Mouse (Mus musculus) forebrain, embryonic 16.5 days (tissue): ENCODE data around the gene Pdzd2. TPM values are rescaled to one million over a fixed set of nuclear protein-coding genes. Genes with fewer than 3 reads are reported as not detected.

Experiments used
- ATAC-seq: fragments of 200-750 bp; cut with Nextera tagmentation; 2 replicates; pipeline ENCODE4 v1.8.0; 2017; ENCODE audit warnings: mild to moderate bottlenecking, moderate library complexity
- H3K27ac ChIP-seq: fragments of 300-500 bp; sonication (generic); 2 replicates; pipeline ENCODE4 v1.5.1; 2014; ENCODE audit warnings: low read length, control low read depth
- H3K27me3 ChIP-seq: fragments of 300-500 bp; sonication (generic); replicated peaks from 2 replicates; pipeline ENCODE4 v1.6.1; 2014; ENCODE audit warnings: low read length; ENCODE audit not compliant: control insufficient read depth, insufficient read depth
- H3K36me3 ChIP-seq: fragments of 300-500 bp; sonication (generic); 2 replicates; pipeline ENCODE4 v1.6.1; 2014; ENCODE audit not compliant: control insufficient read depth, insufficient read depth
- H3K4me1 ChIP-seq: fragments of 300-500 bp; sonication (generic); replicated peaks from 2 replicates; pipeline ENCODE4 v1.6.1; 2014; ENCODE audit warnings: low read length; ENCODE audit not compliant: control insufficient read depth, insufficient read depth
- H3K4me2 ChIP-seq: fragments of 300-500 bp; sonication (generic); 2 replicates; pipeline ENCODE4 v1.6.1; 2014; ENCODE audit warnings: mild to moderate bottlenecking, low read length, control low read depth
- H3K4me3 ChIP-seq: fragments of 300-500 bp; sonication (generic); replicated peaks from 2 replicates; pipeline ENCODE4 v1.5.1; 2014; ENCODE audit warnings: mild to moderate bottlenecking, low read length, control low read depth
- H3K9ac ChIP-seq: fragments of 300-500 bp; sonication (generic); replicated peaks from 2 replicates; pipeline ENCODE4 v1.6.1; 2014; ENCODE audit warnings: low read depth, low read length, control low read depth
- H3K9me3 ChIP-seq: fragments of 300-500 bp; sonication (generic); 2 replicates; pipeline ENCODE4 v1.6.1; 2016; ENCODE audit warnings: low read length; ENCODE audit not compliant: control insufficient read depth
- WGBS: fragments of 180-500 bp; shearing (Covaris S2); extraction: QIAGEN DNeasy Blood & Tissue Kit; methylation state at CpG from one replicate; pipeline ENCODE4 v1.1.7; 2014; 5-methylcytosine and 5-hydroxymethylcytosine counted together
- microRNA-seq: library from miRNA; unstranded; fragments of <30 nt; microRNA quantifications from one replicate; pipeline ENCODE4, GENCODE M21; 2017
- polyA plus RNA-seq: library from polyadenylated mRNA; unstranded; fragments of >200 nt; fragmentation: Nextera tagmentation; extraction: Ambion mirVana; gene quantifications from 2 replicates; pipeline ENCODE4 v1.2.1, GENCODE M21; 2015

Gene Pdzd2
- polyA plus RNA-seq, 1 experiment from 2014 or later: 8.1 TPM

GRCm38 (mm10) chr15:12314584-12314983, 425.1 kb downstream of the Pdzd2 start:
- H3K36me3 ChIP-seq: no peaks in the 10 kb centered on the region
- no peak overlapping the region for H3K27ac ChIP-seq
- no peak for ATAC-seq
- H3K9ac ChIP-seq: no peak overlapping the region
- WGBS: 87% methylated on average over 5 of the region's 5 CpGs
- H3K4me1 ChIP-seq: no peaks in the 10 kb centered on the region
- no peaks in the 10 kb centered on the region for H3K27me3 ChIP-seq
- H3K4me2 ChIP-seq: no peak overlapping the region
- H3K9me3 ChIP-seq: no peaks in the 10 kb centered on the region
- no peak overlapping the region for H3K4me3 ChIP-seq

- Histone ChIP-seq H3K4me1 (no peaks in the 10 kb centered on the region), H3K36me3 (no peaks in the 10 kb centered on the region), H3K9ac (no peak overlapping the region), H3K4me2 (no peak overlapping the region), H3K27me3 (no peaks in the 10 kb centered on the region), H3K9me3 (no peaks in the 10 kb centered on the region), H3K27ac (no peak overlapping the region), H3K4me3 (no peak overlapping the region)
- no peak for ATAC-seq
- 48% methylated on average over 1 of the region's 1 CpGs for WGBS
Observed at GRCm38 (mm10) chr15:12313255-12313654, 426.5 kb downstream of the Pdzd2 start.

GRCm38 (mm10) chr15:12311465-12311864, 428.3 kb downstream of the Pdzd2 start:
- no peaks in the 10 kb centered on the region for H3K9me3 ChIP-seq
- no peak overlapping the region for H3K4me2 ChIP-seq
- no peak overlapping the region for H3K27ac ChIP-seq
- ATAC-seq: no peak
- no peaks in the 10 kb centered on the region for H3K4me1 ChIP-seq
- no peak overlapping the region for H3K4me3 ChIP-seq
- no peak overlapping the region for H3K9ac ChIP-seq
- H3K36me3 ChIP-seq: no peaks in the 10 kb centered on the region
- 90% methylated on average over 7 of the region's 7 CpGs for WGBS
- no peaks in the 10 kb centered on the region for H3K27me3 ChIP-seq

GRCm38 (mm10) chr15:12310676-12311075, 429.0 kb downstream of the Pdzd2 start:
- no peak overlapping the region for H3K9ac ChIP-seq
- ATAC-seq: no peak
- H3K4me1 ChIP-seq: no peaks in the 10 kb centered on the region
- H3K36me3 ChIP-seq: no peaks in the 10 kb centered on the region
- H3K4me2 ChIP-seq: no peak overlapping the region
- no peaks in the 10 kb centered on the region for H3K27me3 ChIP-seq
- H3K27ac ChIP-seq: no peak overlapping the region
- WGBS: 96% methylated on average over 4 of the region's 4 CpGs
- H3K9me3 ChIP-seq: no peaks in the 10 kb centered on the region
- H3K4me3 ChIP-seq: no peak overlapping the region

Small RNA genes lying within 50 kb of the gene (microRNA-seq; reads per million reads assigned to microRNA genes)
- not detected for gene Gm24135
- gene Gm24302: not detected

Other genes starting within 250 kb of the Pdzd2 start
- 30.8 and 36.9 TPM in 2 replicates for gene 6030458C11Rik, start 84.7 kb upstream of the Pdzd2 start, polyA plus RNA-seq
- gene Drosha, start 84.9 kb upstream of the Pdzd2 start, polyA plus RNA-seq: 61.9 and 66.8 TPM in 2 replicates